Mouse (Mus musculus) liver, adult 2 months (tissue): ENCODE results near the gene Tfap4.

ENCODE experiments used
- CTCF ChIP-seq: fragments of 200-500 bp; IDR thresholded peaks from 2 replicates; pipeline ENCODE4 v1.5.1; 2011; ENCODE audit warnings: low read depth, low read length, control low read depth
- POLR2A ChIP-seq: fragments of 200-500 bp; IDR thresholded peaks from 2 replicates; pipeline ENCODE4 v1.6.1; 2011; ENCODE audit warnings: low read length, control low read depth; ENCODE audit not compliant: insufficient read depth; ENCODE audit errors: extremely low read depth

DNA sequence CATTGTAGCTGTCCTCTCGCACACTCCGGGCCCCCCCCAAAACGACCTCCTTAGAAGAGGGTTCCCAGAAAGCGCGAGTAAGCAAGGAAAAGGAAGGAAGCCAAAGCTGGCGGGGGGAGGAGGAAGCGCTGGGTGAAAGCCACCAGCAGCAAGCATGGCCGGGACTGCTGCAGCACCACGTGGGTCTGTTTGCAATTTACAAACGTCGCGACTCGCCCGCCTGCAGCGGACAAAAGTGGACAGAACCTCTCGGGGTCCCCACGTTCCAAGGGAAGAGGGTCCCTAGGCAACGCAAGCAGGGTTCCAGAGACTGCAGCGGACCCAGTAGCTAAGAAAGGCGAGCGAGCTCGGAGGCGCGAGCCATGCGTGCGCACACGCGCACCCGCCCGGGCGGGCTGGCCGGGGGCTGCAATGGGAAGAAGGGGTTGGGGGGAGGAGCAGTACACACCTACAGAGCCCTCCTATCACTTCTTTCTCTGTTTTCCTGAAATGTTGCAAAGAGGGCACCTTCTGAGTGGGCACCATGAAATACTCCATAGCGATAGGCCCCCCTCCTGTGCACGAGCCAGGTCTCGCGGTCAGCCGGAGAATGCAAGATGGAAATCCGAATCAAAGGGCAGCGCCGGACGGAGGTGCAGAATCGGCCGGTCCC is 548 bp downstream of the Tfap4 start:
- TF ChIP-seq CTCF (no peak), POLR2A (no peak)
